Mouse (Mus musculus): ENCODE results near the gene Hist2h2ab. TPM values are rescaled to one million over a fixed set of nuclear protein-coding genes. Genes with fewer than 3 reads are reported as not detected.
"Not testable (repeated sequence)": the region's sequence is repeated elsewhere in the genome, so short reads cannot be mapped to it uniquely, and the experiment has no call there.

Hist2h2ab gene
- total RNA-seq, 2 experiments from 2014 or later, result 4.4 to 5.2 TPM

GRCm38 (mm10) chr3:96231758-96232120 is 12.1 kb downstream of the Hist2h2ab start:
- DNase-seq, result no peak
- intact Hi-C loops (cut with DNase I), result no loop called here

- no peak for DNase-seq
- intact Hi-C loops (cut with DNase I), result no loop called here
Measured at GRCm38 (mm10) chr3:96234914-96235313, 15.2 kb downstream of the Hist2h2ab start.

GRCm38 (mm10) chr3:96235836-96236235 is 16.2 kb downstream of the Hist2h2ab start:
- DNase-seq, result no peak
- intact Hi-C loops (cut with DNase I), result loop anchor here (2.0 kb wide), 1 partner anchor 13 kb away; no protein-coding TSS in a partner anchor

- intact Hi-C loops (cut with DNase I), result loop anchor here (2.0 kb wide), 1 partner anchor 14 kb away; no protein-coding TSS in a partner anchor
Measured at GRCm38 (mm10) chr3:96236834-96237334, 17.2 kb downstream of the Hist2h2ab start.

GRCm38 (mm10) chr3:96237335-96237903 is 17.8 kb downstream of the Hist2h2ab start:
- no peak for DNase-seq
- intact Hi-C loops (cut with DNase I), result loop anchor here (2.0 kb wide), 1 partner anchor 15 kb away; no protein-coding TSS in a partner anchor

More at GRCm38 (mm10) chr3:96236834-96237334, 17.2 kb downstream of the Hist2h2ab start:
- DNase-seq, result no peak

- no peak for DNase-seq
- intact Hi-C loops (cut with DNase I), result loop anchor here (2.0 kb wide), 1 partner anchor 15 kb away; no protein-coding TSS in a partner anchor
Measured at GRCm38 (mm10) chr3:96237904-96238511, 18.3 kb downstream of the Hist2h2ab start.

GRCm38 (mm10) chr3:96238954-96239793 is 19.5 kb downstream of the Hist2h2ab start, which contains the start of gene Hist2h3c2:
TSS of gene Hist2h3c2 (minus strand) at chr3:96239127.
- DNase-seq, result peak; percentile 42 to 44
- intact Hi-C loops (cut with DNase I), result not testable (repeated sequence)

GRCm38 (mm10) chr3:96239949-96240798 is 20.5 kb downstream of the Hist2h2ab start, which contains the start of gene Hist2h2aa2:
TSS of gene Hist2h2aa2 (minus strand) at chr3:96240276.
- peak; percentile 92 to 95 for DNase-seq
- intact Hi-C loops (cut with DNase I), result not testable (repeated sequence)

GRCm38 (mm10) chr3:96240799-96241197 is 21.1 kb downstream of the Hist2h2ab start:
- intact Hi-C loops (cut with DNase I), result no loop called here
- DNase-seq, result no peak

GRCm38 (mm10) chr3:96243921-96244572 is 24.4 kb downstream of the Hist2h2ab start:
- no peak for DNase-seq

GRCm38 (mm10) chr3:96245003-96245886 is 25.6 kb downstream of the Hist2h2ab start, which contains the start of gene Hist2h2aa1:
TSS of gene Hist2h2aa1 (plus strand) at chr3:96245497.
- intact Hi-C loops (cut with DNase I), result not testable (repeated sequence)
- peak; percentile 83 to 85 for DNase-seq

More at GRCm38 (mm10) chr3:96243921-96244572, 24.4 kb downstream of the Hist2h2ab start:
- intact Hi-C loops (cut with DNase I), result no loop called here

GRCm38 (mm10) chr3:96246018-96246417 is 26.4 kb downstream of the Hist2h2ab start:
- not testable (repeated sequence) for DNase-seq

GRCm38 (mm10) chr3:96246427-96246856 is 26.8 kb downstream of the Hist2h2ab start, which contains the start of gene Hist2h3c1:
TSS of gene Hist2h3c1 (plus strand) at chr3:96246685.
- intact Hi-C loops (cut with DNase I), result loop anchor here (2.0 kb wide), 1 partner anchor 16 kb away; the partner anchor contains the start of gene Hist2h4
- not testable (repeated sequence) for DNase-seq

More at GRCm38 (mm10) chr3:96246018-96246417, 26.4 kb downstream of the Hist2h2ab start:
- intact Hi-C loops (cut with DNase I), result loop anchor here (2.0 kb wide), 1 partner anchor 17 kb away; the partner anchor contains the start of gene Hist2h4

- DNase-seq, result no peak
- intact Hi-C loops (cut with DNase I), result loop anchor here (2.0 kb wide), 1 partner anchor 15 kb away; the partner anchor contains the start of gene Hist2h4
Measured at GRCm38 (mm10) chr3:96247356-96248140, 27.9 kb downstream of the Hist2h2ab start.

GRCm38 (mm10) chr3:96248141-96249033 is 28.7 kb downstream of the Hist2h2ab start:
- intact Hi-C loops (cut with DNase I), result no loop called here
- DNase-seq, result no peak

GRCm38 (mm10) chr3:96249034-96249345 is 29.3 kb downstream of the Hist2h2ab start:
- intact Hi-C loops (cut with DNase I), result no loop called here

More at GRCm38 (mm10) chr3:96249034-96249345, 29.3 kb downstream of the Hist2h2ab start:
- no peak for DNase-seq

All from heart, postnatal 14 days (tissue).